Mouse (Mus musculus) neural tube, embryonic 12.5 days (tissue): ENCODE measurements at regions not wholly inside any gene's neighbourhood (a gene's known extent, or its start where the extent isn't known, plus 50 kb on each side); places are given as distances from the start of the nearest gene placed in this dataset.

Experiments used
- ATAC-seq: fragments of 200-750 bp; cut with Nextera tagmentation; 2 replicates; pipeline ENCODE4 v1.8.0; 2017; ENCODE audit warnings: low read depth, mild to moderate bottlenecking, moderate TSS enrichment, moderate library complexity; ENCODE audit not compliant: low FRiP score
- H3K27ac ChIP-seq: fragments of 300-500 bp; sonication (generic); 2 replicates; pipeline ENCODE4 v1.5.1; 2016
- H3K27me3 ChIP-seq: fragments of 300-500 bp; sonication (generic); replicated peaks from 2 replicates; pipeline ENCODE4 v1.6.1; 2016; ENCODE audit warnings: mild to moderate bottlenecking
- H3K36me3 ChIP-seq: fragments of 300-500 bp; sonication (generic); 2 replicates; pipeline ENCODE4 v1.6.1; 2016; ENCODE audit warnings: mild to moderate bottlenecking
- H3K4me1 ChIP-seq: fragments of 300-500 bp; sonication (generic); 2 replicates; pipeline ENCODE4 v1.6.1; 2016
- H3K4me2 ChIP-seq: fragments of 300-500 bp; sonication (generic); replicated peaks from 2 replicates; pipeline ENCODE4 v1.6.1; 2016; ENCODE audit warnings: mild to moderate bottlenecking
- H3K4me3 ChIP-seq: fragments of 300-500 bp; sonication (generic); 2 replicates; pipeline ENCODE4 v1.5.1; 2016
- H3K9ac ChIP-seq: fragments of 300-500 bp; sonication (generic); 2 replicates; pipeline ENCODE4 v1.6.1; 2016; ENCODE audit warnings: mild to moderate bottlenecking
- H3K9me3 ChIP-seq: fragments of 300-500 bp; sonication (generic); 2 replicates; pipeline ENCODE4 v1.6.1; 2016; ENCODE audit warnings: mild to moderate bottlenecking
- WGBS: fragments of 180-500 bp; shearing (Covaris S2); methylation state at CpG from one replicate; pipeline ENCODE4 v1.1.7; 2016; 5-methylcytosine and 5-hydroxymethylcytosine counted together

- WGBS = 80% methylated on average over 4 of the region's 4 CpGs
Measured at GRCm38 (mm10) chr5:59103358-59104077, 1385.8 kb downstream of the Pcdh7 start.

GRCm38 (mm10) chr5:59138316-59138715 is 1420.5 kb downstream of the Pcdh7 start:
- Histone ChIP-seq H3K36me3 (no peaks in the 10 kb centered on the region), H3K9ac (no peak overlapping the region), H3K4me2 (no peak overlapping the region), H3K4me1 (peaks cover 5% of the 10 kb centered on the region), H3K27ac (no peak overlapping the region), H3K9me3 (no peaks in the 10 kb centered on the region), H3K4me3 (no peak overlapping the region), H3K27me3 (no peaks in the 10 kb centered on the region)
- no peak for ATAC-seq
- 59% methylated on average over 7 of the region's 7 CpGs for WGBS

More at GRCm38 (mm10) chr5:59103358-59104077, 1385.8 kb downstream of the Pcdh7 start:
- no peak overlapping the region for H3K9ac ChIP-seq
- H3K36me3 ChIP-seq = no peaks in the 10 kb centered on the region
- no peaks in the 10 kb centered on the region for H3K4me1 ChIP-seq
- no peak overlapping the region for H3K27ac ChIP-seq
- H3K4me2 ChIP-seq = no peak overlapping the region
- H3K4me3 ChIP-seq = no peak overlapping the region
- no peak for ATAC-seq
- H3K27me3 ChIP-seq = no peaks in the 10 kb centered on the region
- H3K9me3 ChIP-seq = no peaks in the 10 kb centered on the region

GRCm38 (mm10) chr5:59138721-59139120 is 1421.0 kb downstream of the Pcdh7 start:
- ATAC-seq = peak; percentile 75; the same call in 1 of the 2 replicates
- Histone ChIP-seq H3K9me3 (no peaks in the 10 kb centered on the region), H3K4me2 (no peak overlapping the region), H3K36me3 (no peaks in the 10 kb centered on the region), H3K27me3 (no peaks in the 10 kb centered on the region), H3K4me3 (no peak overlapping the region), H3K27ac (no peak overlapping the region), H3K4me1 (peaks cover 5% of the 10 kb centered on the region), H3K9ac (no peak overlapping the region)
- WGBS = 18% methylated on average over 2 of the region's 2 CpGs
